Mouse (Mus musculus): Measurements from ENCODE around the gene Aire. TPM values are rescaled to one million over a fixed set of nuclear protein-coding genes. Genes with fewer than 3 reads are reported as not detected.

Aire gene
- not detected for total RNA-seq (2021)

- DNase-seq, result peak; percentile 57
Observed at GRCm38 (mm10) chr10:78043406-78043836, at the start of gene Aire. Aire (minus strand) TSS chr10:78043610.

GRCm38 (mm10) chr10:78092725-78093029, 49.3 kb upstream of the Aire start:
- DNase-seq, result no peak

GRCm38 (mm10) chr10:78091865-78092724, 48.7 kb upstream of the Aire start:
- no peak for DNase-seq

GRCm38 (mm10) chr10:78090706-78091491, 47.5 kb upstream of the Aire start:
- DNase-seq, result no peak

- peak; percentile 69 for DNase-seq
Observed at GRCm38 (mm10) chr10:78090246-78090645, 46.8 kb upstream of the Aire start.

- DNase-seq, result no peak
Observed at GRCm38 (mm10) chr10:78087101-78087511, 43.7 kb upstream of the Aire start.

- DNase-seq, result no peak
Observed at GRCm38 (mm10) chr10:78086444-78087061, 43.1 kb upstream of the Aire start.

- DNase-seq, result no peak
Observed at GRCm38 (mm10) chr10:78085711-78086110, 42.3 kb upstream of the Aire start.

GRCm38 (mm10) chr10:78084073-78084472, 40.7 kb upstream of the Aire start:
- no peak for DNase-seq

- DNase-seq, result peak; percentile 25
Observed at GRCm38 (mm10) chr10:78079955-78080591, 36.7 kb upstream of the Aire start.

GRCm38 (mm10) chr10:78078276-78078675, 34.9 kb upstream of the Aire start:
- DNase-seq, result no peak

- DNase-seq, result no peak
Observed at GRCm38 (mm10) chr10:78077862-78078261, 34.5 kb upstream of the Aire start.

GRCm38 (mm10) chr10:78074977-78075376, 31.6 kb upstream of the Aire start:
- DNase-seq, result no peak

- no peak for DNase-seq
Observed at GRCm38 (mm10) chr10:78074151-78074550, 30.7 kb upstream of the Aire start.

- DNase-seq, result peak; percentile 84
Observed at GRCm38 (mm10) chr10:78069101-78070011, 25.9 kb upstream of the Aire start, which contains the start of gene Icosl. Icosl (plus strand) TSS chr10:78069302.

GRCm38 (mm10) chr10:78068541-78068940, 25.1 kb upstream of the Aire start:
- DNase-seq, result peak; percentile 25

GRCm38 (mm10) chr10:78067226-78067625, 23.8 kb upstream of the Aire start:
- DNase-seq, result peak; percentile 46

GRCm38 (mm10) chr10:78063122-78063521, 19.7 kb upstream of the Aire start:
- no peak for DNase-seq

- DNase-seq, result no peak
Observed at GRCm38 (mm10) chr10:78057056-78057455, 13.6 kb upstream of the Aire start.

GRCm38 (mm10) chr10:78054633-78055565, 11.5 kb upstream of the Aire start:
- no peak for DNase-seq
